Mouse (Mus musculus): ENCODE data around the gene Atp2a2. TPM values are rescaled to one million over a fixed set of nuclear protein-coding genes. Genes with fewer than 3 reads are reported as not detected.

Atp2a2 gene
- total and polyA plus RNA-seq, 3 experiments = 61.6 to 158 (median 80.9) TPM

- dilution Hi-C loops (cut with MboI; ENCODE audit: extremely low pct_ligation_motif_present, extremely low pct_unique_long_range_greater_than_20kb, low sequenced_read_pairs) = no loop called here
- no peaks in the 10 kb centered on the region for H3K36me3 ChIP-seq (replicated peaks in 1 of 2; ENCODE audit: control insufficient read depth in 1 of 2, insufficient read depth in 1 of 2, low read length in 1 of 2)
- H3K27me3 ChIP-seq (replicated peaks) = peaks cover 11% of the 10 kb centered on the region
- no peak overlapping the region for H3K4me3 ChIP-seq (replicated peaks in 1 of 3; ENCODE audit: low read depth in 2 of 3, low read length in 2 of 3, poor library complexity in 1 of 3)
- in situ Hi-C loops (cut with MboI; ENCODE audit: low pct_ligation_motif_present, low pct_unique_long_range_greater_than_20kb, low sequenced_read_pairs) = no loop called here
- H3K4me1 ChIP-seq (ENCODE audit: control insufficient read depth in 1 of 2, insufficient read depth in 2 of 2) = no peaks in the 10 kb centered on the region
- H3K27ac ChIP-seq (ENCODE audit: insufficient read depth, low read depth) = no peak overlapping the region
- no peak for DNase-seq (ENCODE audit: extremely low read depth)
- no peak for TF ChIP-seq RCOR1 (conservative IDR thresholded peaks at IDR 0.05; ENCODE audit: low read depth, low read length)
- no peak for TF ChIP-seq POLR2A (IDR thresholded peaks at IDR 0.05; ENCODE audit: low read depth, low read length)
- no peak for TF ChIP-seq JUN (IDR thresholded peaks at IDR 0.05; ENCODE audit: insufficient read depth, low read depth, low read length)
- TF ChIP-seq CTCF (conservative IDR thresholded peaks at IDR 0.05 in 1 of 2, IDR thresholded peaks at IDR 0.05 in 1 of 2; ENCODE audit: low read depth in 2 of 2, low read length in 2 of 2) = no peak
- H3K79me2 ChIP-seq (replicated peaks; ENCODE audit: control insufficient read depth, extremely low read depth, insufficient read depth, poor library complexity, severe bottlenecking) = no peaks in the 10 kb centered on the region
- H3K9ac ChIP-seq (ENCODE audit: insufficient read depth, low read depth) = no peak overlapping the region
- H3K4me2 ChIP-seq (ENCODE audit: insufficient read depth, low read depth, poor library complexity, severe bottlenecking) = no peak overlapping the region
- H3K9me3 ChIP-seq (replicated peaks; ENCODE audit: low read length) = peaks cover 4% of the 10 kb centered on the region
These were observed 27.3 kb upstream of the Atp2a2 start for GRCm38 (mm10) chr5:122529316-122529715.

GRCm38 (mm10) chr5:122528591-122528990 is 26.6 kb upstream of the Atp2a2 start:
- H3K4me1 ChIP-seq (ENCODE audit: control insufficient read depth in 1 of 2, insufficient read depth in 2 of 2) = no peaks in the 10 kb centered on the region
- dilution Hi-C loops (cut with MboI; ENCODE audit: extremely low pct_ligation_motif_present, extremely low pct_unique_long_range_greater_than_20kb, low sequenced_read_pairs) = no loop called here
- in situ Hi-C loops (cut with MboI; ENCODE audit: low pct_ligation_motif_present, low pct_unique_long_range_greater_than_20kb, low sequenced_read_pairs) = no loop called here
- H3K9me3 ChIP-seq (replicated peaks; ENCODE audit: low read length) = peaks cover 4% of the 10 kb centered on the region
- no peak overlapping the region for H3K27ac ChIP-seq (ENCODE audit: insufficient read depth, low read depth)
- peaks cover 11% of the 10 kb centered on the region for H3K27me3 ChIP-seq (replicated peaks)
- no peak overlapping the region for H3K4me3 ChIP-seq (replicated peaks in 1 of 3; ENCODE audit: low read depth in 2 of 3, low read length in 2 of 3, poor library complexity in 1 of 3)
- no peak overlapping the region for H3K9ac ChIP-seq (ENCODE audit: insufficient read depth, low read depth)
- H3K79me2 ChIP-seq (replicated peaks; ENCODE audit: control insufficient read depth, extremely low read depth, insufficient read depth, poor library complexity, severe bottlenecking) = no peaks in the 10 kb centered on the region
- TF ChIP-seq RAD21 (IDR thresholded peaks at IDR 0.05; ENCODE audit: low read depth, low read length) = no peak
- no peak for TF ChIP-seq ETS1 (conservative IDR thresholded peaks at IDR 0.05; ENCODE audit: low read depth, low read length)
- no peaks in the 10 kb centered on the region for H3K36me3 ChIP-seq (replicated peaks in 1 of 2; ENCODE audit: control insufficient read depth in 1 of 2, insufficient read depth in 1 of 2, low read length in 1 of 2)
- DNase-seq (ENCODE audit: extremely low read depth) = no peak
- no peak overlapping the region for H3K4me2 ChIP-seq (ENCODE audit: insufficient read depth, low read depth, poor library complexity, severe bottlenecking)

DNA sequence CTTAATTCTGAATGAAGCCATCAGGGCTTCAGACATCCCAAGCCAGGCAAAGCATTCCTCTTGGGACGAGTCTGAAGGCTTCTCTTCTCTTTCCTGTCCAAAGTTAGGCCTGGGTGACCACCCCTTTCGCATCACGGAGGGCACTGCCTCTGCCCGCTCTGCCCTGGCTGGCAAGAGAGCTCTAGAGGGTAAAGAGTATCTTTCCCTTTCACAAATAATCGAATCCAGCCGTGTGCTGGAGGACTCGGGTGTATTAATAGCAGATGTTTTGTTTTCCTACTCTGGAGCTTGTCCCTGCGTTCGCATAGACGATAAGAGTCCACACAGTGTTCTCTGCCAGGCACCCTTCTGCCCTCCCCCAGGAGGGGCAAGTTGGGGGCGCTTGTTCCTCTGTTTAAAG is 25.7 kb upstream of the Atp2a2 start:
- no peak overlapping the region for H3K27ac ChIP-seq (ENCODE audit: insufficient read depth, low read depth)
- no peak for TF ChIP-seq RCOR1 (conservative IDR thresholded peaks at IDR 0.05; ENCODE audit: low read depth, low read length)
- TF ChIP-seq ZMIZ1 (IDR thresholded peaks at IDR 0.05; ENCODE audit: low read depth, low read length) = no peak
- no peak for TF ChIP-seq MXI1 (IDR thresholded peaks at IDR 0.05; ENCODE audit: low read depth, low read length)
- TF ChIP-seq USF2 (conservative IDR thresholded peaks at IDR 0.05; ENCODE audit: low read depth, low read length) = no peak
- no peak for TF ChIP-seq JUN (IDR thresholded peaks at IDR 0.05; ENCODE audit: insufficient read depth, low read depth, low read length)
- TF ChIP-seq BHLHE40 (IDR thresholded peaks at IDR 0.05; ENCODE audit: low read depth, low read length) = no peak
- no peak for TF ChIP-seq POLR2A (IDR thresholded peaks at IDR 0.05; ENCODE audit: low read depth, low read length)
- TF ChIP-seq NRF1 (IDR thresholded peaks at IDR 0.05; ENCODE audit: low read depth, low read length) = no peak
- TF ChIP-seq CHD1 (IDR thresholded peaks at IDR 0.05; ENCODE audit: low read depth, low read length) = no peak
- no peak for TF ChIP-seq EP300 (IDR thresholded peaks at IDR 0.05; ENCODE audit: low read length)
- no peak for TF ChIP-seq JUND (conservative IDR thresholded peaks at IDR 0.05; ENCODE audit: low read depth, low read length)
- H3K4me3 ChIP-seq (replicated peaks in 1 of 3; ENCODE audit: low read depth in 2 of 3, low read length in 2 of 3, poor library complexity in 1 of 3) = no peak overlapping the region
- no peaks in the 10 kb centered on the region for H3K36me3 ChIP-seq (replicated peaks in 1 of 2; ENCODE audit: control insufficient read depth in 1 of 2, insufficient read depth in 1 of 2, low read length in 1 of 2)
- dilution Hi-C loops (cut with MboI; ENCODE audit: extremely low pct_ligation_motif_present, extremely low pct_unique_long_range_greater_than_20kb, low sequenced_read_pairs) = no loop called here
- no peaks in the 10 kb centered on the region for H3K4me1 ChIP-seq (ENCODE audit: control insufficient read depth in 1 of 2, insufficient read depth in 2 of 2)
- H3K27me3 ChIP-seq (replicated peaks) = peaks cover 11% of the 10 kb centered on the region
- no peaks in the 10 kb centered on the region for H3K79me2 ChIP-seq (replicated peaks; ENCODE audit: control insufficient read depth, extremely low read depth, insufficient read depth, poor library complexity, severe bottlenecking)
- H3K9me3 ChIP-seq (replicated peaks; ENCODE audit: low read length) = peaks cover 4% of the 10 kb centered on the region
- no peak overlapping the region for H3K9ac ChIP-seq (ENCODE audit: insufficient read depth, low read depth)
- in situ Hi-C loops (cut with MboI; ENCODE audit: low pct_ligation_motif_present, low pct_unique_long_range_greater_than_20kb, low sequenced_read_pairs) = no loop called here
- no peak for DNase-seq (ENCODE audit: extremely low read depth)
- H3K4me2 ChIP-seq (ENCODE audit: insufficient read depth, low read depth, poor library complexity, severe bottlenecking) = no peak overlapping the region

Data from CH12.LX (cell line).